Mouse (Mus musculus) bone marrow macrophage, adult 2 months (primary cell): ENCODE data around the gene C1s2.

ENCODE experiments used
- CTCF ChIP-seq: IDR thresholded peaks from 2 replicates; pipeline ENCODE4 v1.5.1; 2012; ENCODE audit warnings: low read depth, mild to moderate bottlenecking, low read length, moderate library complexity
- POLR2A ChIP-seq: IDR thresholded peaks from 2 replicates; pipeline ENCODE4 v1.6.1; 2012; ENCODE audit warnings: mild to moderate bottlenecking, low read depth, low read length, borderline replicate concordance

DNA sequence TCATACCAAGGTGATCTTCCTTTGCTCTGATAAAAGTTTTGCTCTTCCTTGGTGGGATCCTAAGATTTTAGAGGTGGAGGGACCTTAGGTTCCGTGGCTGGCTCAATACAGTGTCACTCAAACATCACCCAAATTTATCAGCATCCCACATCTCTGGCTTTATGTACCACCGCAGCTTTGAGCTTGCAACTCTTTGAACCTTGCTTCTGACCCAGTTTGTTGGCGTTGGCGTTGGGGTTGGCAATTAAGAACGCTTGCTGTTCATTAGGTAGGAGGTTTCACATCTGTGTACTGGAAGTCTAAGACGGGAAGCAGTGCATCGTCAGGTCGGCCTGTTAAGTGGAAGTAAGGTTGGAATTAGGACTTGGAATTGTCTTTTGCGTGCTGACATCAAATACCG lies 29.1 kb upstream of the C1s2 start:
- TF ChIP-seq POLR2A: no peak
- no peak for TF ChIP-seq CTCF
